Mouse (Mus musculus) olfactory bulb, adult 2 months (tissue): ENCODE data around the gene Adam33.

Experiments used
- CTCF ChIP-seq: fragments of 200-500 bp; IDR thresholded peaks from 2 replicates; pipeline ENCODE4 v1.5.1; 2012; ENCODE audit warnings: low read depth, mild to moderate bottlenecking, low read length, moderate library complexity; ENCODE audit not compliant: insufficient read depth
- POLR2A ChIP-seq: fragments of 200-500 bp; IDR thresholded peaks from 2 replicates; pipeline ENCODE4 v1.6.1; 2012; ENCODE audit warnings: mild to moderate bottlenecking, low read depth, low read length, moderate library complexity; ENCODE audit not compliant: insufficient read depth

DNA sequence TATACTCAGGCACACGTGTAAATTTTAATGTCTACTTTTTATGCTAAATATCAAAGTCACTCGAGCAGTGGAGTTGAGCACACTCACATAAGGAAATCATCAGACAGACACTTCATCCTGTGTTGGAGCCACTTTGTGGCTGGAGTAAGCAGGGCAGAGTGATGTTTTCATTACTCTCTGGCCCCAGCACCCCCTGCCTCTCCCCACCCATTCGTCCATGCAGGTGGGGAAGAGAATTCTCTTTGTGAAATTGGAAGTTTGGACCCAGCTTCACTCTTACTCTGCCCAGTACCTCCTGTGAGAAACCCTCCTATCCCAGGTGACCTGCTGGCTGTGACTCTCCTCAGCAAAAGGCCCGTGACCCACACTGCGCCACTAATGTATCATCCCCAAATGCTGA, 24.9 kb downstream of the Adam33 start:
- TF ChIP-seq POLR2A (no peak), CTCF (no peak)
